8 mouse cellular contexts compared by ENCODE assay signal in genomic region chr11:69980196-69981140, GRCm38 (mm10). TPM values are rescaled to one million over a fixed set of nuclear protein-coding genes. Genes with fewer than 3 reads are reported as not detected.
DNase-seq lines count a peak whose midpoint lies in the region; ATAC-seq lines count a peak whose summit lies in the region.

No protein-coding gene starts in this region.

- no peaks in the 10 kb centered on the region for H3K27me3 ChIP-seq in forebrain, embryonic 14.5 days (replicated peaks; ENCODE audit: control insufficient read depth, insufficient read depth, low read length)
- no peaks in the 10 kb centered on the region for H3K27me3 ChIP-seq in neural tube, embryonic 15.5 days (replicated peaks)

- H3K4me2 ChIP-seq in forebrain, embryonic 14.5 days (ENCODE audit: low read length): peak overlapping the region; percentile 92
- H3K4me2 ChIP-seq in neural tube, embryonic 15.5 days: peak overlapping the region; percentile 90

- peak; percentile 100 for DNase-seq in ES-CJ7 (ENCODE audit: low read depth, low spot score)
- peak; percentile 99 for DNase-seq in cerebellum, adult 11 months
- DNase-seq in forebrain, embryonic 14.5 days (ENCODE audit: low spot score): peak; percentile 99
- peak; percentile 97 to 98 for DNase-seq in heart, postnatal 14 days
- peak; percentile 99 for DNase-seq in layer of hippocampus, adult 11-12 months (ENCODE audit: low spot score)
- peak; percentile 96 to 97 for DNase-seq in lung, adult 18-20 months
- peak; percentile 95 for DNase-seq in testis, postnatal 14 days (ENCODE audit: low spot score)

- H3K9me3 ChIP-seq in forebrain, embryonic 14.5 days (replicated peaks; ENCODE audit: control insufficient read depth, low read length): no peaks in the 10 kb centered on the region
- no peaks in the 10 kb centered on the region for H3K9me3 ChIP-seq in neural tube, embryonic 15.5 days (replicated peaks)

- peaks cover 23% of the 10 kb centered on the region for H3K4me1 ChIP-seq in forebrain, embryonic 14.5 days (ENCODE audit: control insufficient read depth, insufficient read depth, low read length)
- peaks cover 33% of the 10 kb centered on the region for H3K4me1 ChIP-seq in neural tube, embryonic 15.5 days

- H3K36me3 ChIP-seq in forebrain, embryonic 14.5 days (ENCODE audit: control insufficient read depth, insufficient read depth, low read length): peaks cover 38% of the 10 kb centered on the region
- peaks cover 21% of the 10 kb centered on the region for H3K36me3 ChIP-seq in neural tube, embryonic 15.5 days

- peak overlapping the region; percentile 98 for H3K27ac ChIP-seq in forebrain, embryonic 14.5 days (ENCODE audit: low read depth, low read length)
- H3K27ac ChIP-seq in neural tube, embryonic 15.5 days (replicated peaks): peak overlapping the region; percentile 100

- intact Hi-C loops in heart, postnatal 14 days (cut with DNase I): loop anchor here (5.0 kb wide), 1 partner anchor 308 kb away; the partner anchor contains the start of gene Eif4a1

- H3K9ac ChIP-seq in forebrain, embryonic 14.5 days (ENCODE audit: low read length): peak overlapping the region; percentile 99
- H3K9ac ChIP-seq in neural tube, embryonic 15.5 days (replicated peaks): peak overlapping the region; percentile 99

- peak overlapping the region; percentile 100 for H3K4me3 ChIP-seq in forebrain, embryonic 14.5 days (ENCODE audit: low read depth, low read length)
- H3K4me3 ChIP-seq in neural tube, embryonic 15.5 days (replicated peaks): peak overlapping the region; percentile 97

- WGBS in forebrain, embryonic 14.5 days: under 1% methylated on average over 38 of the region's 60 CpGs
- WGBS in neural tube, embryonic 15.5 days: under 1% methylated on average over 37 of the region's 60 CpGs

- ATAC-seq in forebrain, embryonic 14.5 days: peak; percentile 92
- peak; percentile 95 for ATAC-seq in neural tube, embryonic 15.5 days (ENCODE audit: low FRiP score)

RNA-seq across cellular contexts. Expression of gene Ctdnep1, which starts 0.5 kb away (rescaled TPM):
- 24.0 and 26.1 TPM in 2 replicates for polyA plus RNA-seq in forebrain, embryonic 14.5 days (2014; fragmentation: Nextera tagmentation; extraction: Ambion mirVana)
- total RNA-seq in heart, postnatal 14 days (2021): 100 to 1,000 TPM; 143 to 147 TPM
- polyA plus RNA-seq in neural tube, embryonic 15.5 days (2015; fragmentation: Nextera tagmentation; extraction: Ambion mirVana): 23.6 and 27.2 TPM in 2 replicates

RNA-seq across cellular contexts. Expression of gene Elp5, which starts 1.8 kb away (rescaled TPM):
- polyA plus RNA-seq in forebrain, embryonic 14.5 days (2014; fragmentation: Nextera tagmentation; extraction: Ambion mirVana): 189 and 203 TPM in 2 replicates
- 10 to 100 TPM; 52.4 to 59.0 TPM for total RNA-seq in heart, postnatal 14 days (2021)
- polyA plus RNA-seq in neural tube, embryonic 15.5 days (2015; fragmentation: Nextera tagmentation; extraction: Ambion mirVana): 159 and 167 TPM in 2 replicates

RNA-seq across cellular contexts. Expression of gene Gabarap, which starts 10.5 kb away (rescaled TPM):
- 701 and 779 TPM in 2 replicates for polyA plus RNA-seq in forebrain, embryonic 14.5 days (2014; fragmentation: Nextera tagmentation; extraction: Ambion mirVana)
- total RNA-seq in heart, postnatal 14 days (2021): 100 to 1,000 TPM; 249 to 257 TPM
- 549 and 565 TPM in 2 replicates for polyA plus RNA-seq in neural tube, embryonic 15.5 days (2015; fragmentation: Nextera tagmentation; extraction: Ambion mirVana)

RNA-seq across cellular contexts. Expression of gene Phf23, which starts 15.1 kb away (rescaled TPM):
- 49.4 and 49.6 TPM in 2 replicates for polyA plus RNA-seq in forebrain, embryonic 14.5 days (2014; fragmentation: Nextera tagmentation; extraction: Ambion mirVana)
- total RNA-seq in heart, postnatal 14 days (2021): 10 to 100 TPM; 27.4 to 31.5 TPM
- 53.5 and 57.8 TPM in 2 replicates for polyA plus RNA-seq in neural tube, embryonic 15.5 days (2015; fragmentation: Nextera tagmentation; extraction: Ambion mirVana)

RNA-seq across cellular contexts. Expression of gene Cldn7, which starts 15.9 kb away (rescaled TPM):
- polyA plus RNA-seq in forebrain, embryonic 14.5 days (2014; fragmentation: Nextera tagmentation; extraction: Ambion mirVana): not detected in 2 replicates
- total RNA-seq in heart, postnatal 14 days (2021): under 1 TPM in 1 of 2 experiments, not detected in 1; 0.48 TPM
- polyA plus RNA-seq in neural tube, embryonic 15.5 days (2015; fragmentation: Nextera tagmentation; extraction: Ambion mirVana): 0.33 and 64.8 TPM in 2 replicates

Comparison
In these comparisons a context has a peak if more than half of its experiments do, and no peak if none do; other contexts are left out.
1. Peak in every context shown above with its lines: DNase-seq, ATAC-seq, H3K4me3 ChIP-seq and H3K27ac ChIP-seq.